Mouse (Mus musculus) lung, postnatal 0 days (tissue): Measurements from ENCODE around the gene Gipc2.

Experiments
- CTCF ChIP-seq: IDR thresholded peaks from 2 replicates; pipeline ENCODE4 v1.5.1; 2016; ENCODE audit warnings: antibody characterized with exemption, mild to moderate bottlenecking
- EP300 ChIP-seq: IDR thresholded peaks from 2 replicates; pipeline ENCODE4 v1.6.1; 2016; ENCODE audit warnings: antibody characterized with exemption, mild to moderate bottlenecking, control low read depth

GRCm38 (mm10) chr3:152116140-152116539, 49.9 kb downstream of the Gipc2 start:
- no peak for TF ChIP-seq CTCF
- peak; percentile 91 for TF ChIP-seq EP300
